Mouse (Mus musculus) retina, postnatal 1 day (tissue): ENCODE measurements at regions not wholly inside any gene's neighbourhood (a gene's known extent, or its start where the extent isn't known, plus 50 kb on each side); places are given as distances from the start of the nearest gene placed in this dataset.

Experiments used
- DNase-seq: peaks from one replicate; pipeline ENCODE4 v3.0.0-alpha.2; 2012

- DNase-seq = peak; percentile 96
These were observed 147.3 kb downstream of the Slc4a3 start for GRCm38 (mm10) chr1:75693231-75693914.

GRCm38 (mm10) chr1:75704832-75705650 lies 159.0 kb downstream of the Slc4a3 start:
- DNase-seq = peak; percentile 60

GRCm38 (mm10) chr1:75706126-75706525 lies 160.1 kb downstream of the Slc4a3 start:
- DNase-seq = no peak

- DNase-seq = no peak
These were observed 177.4 kb downstream of the Slc4a3 start for GRCm38 (mm10) chr1:75723431-75723830.

- no peak for DNase-seq
These were observed 179.3 kb downstream of the Slc4a3 start for GRCm38 (mm10) chr1:75725329-75725728.

- DNase-seq = no peak
These were observed 182.8 kb downstream of the Slc4a3 start for GRCm38 (mm10) chr1:75728859-75729258.

DNA sequence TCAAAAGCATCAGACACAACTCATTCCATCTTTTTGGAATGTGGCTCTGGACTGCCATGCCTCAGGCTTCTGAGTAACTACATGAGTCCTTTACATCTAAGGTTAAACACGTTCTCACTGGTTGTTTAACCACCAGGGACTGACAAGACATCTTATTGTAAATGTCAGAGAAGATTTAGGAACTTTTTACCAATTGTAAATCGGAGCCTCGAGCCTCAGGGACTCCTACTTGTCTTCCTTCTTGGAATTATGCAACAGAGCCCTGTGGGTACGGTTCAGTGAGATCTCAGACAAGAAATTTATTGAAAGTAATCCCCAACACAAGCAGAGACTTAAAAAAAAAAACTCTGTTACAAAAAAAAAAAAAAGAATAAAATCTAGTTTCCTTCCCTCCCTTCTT lies 187.7 kb downstream of the Slc4a3 start:
- no peak for DNase-seq

DNA sequence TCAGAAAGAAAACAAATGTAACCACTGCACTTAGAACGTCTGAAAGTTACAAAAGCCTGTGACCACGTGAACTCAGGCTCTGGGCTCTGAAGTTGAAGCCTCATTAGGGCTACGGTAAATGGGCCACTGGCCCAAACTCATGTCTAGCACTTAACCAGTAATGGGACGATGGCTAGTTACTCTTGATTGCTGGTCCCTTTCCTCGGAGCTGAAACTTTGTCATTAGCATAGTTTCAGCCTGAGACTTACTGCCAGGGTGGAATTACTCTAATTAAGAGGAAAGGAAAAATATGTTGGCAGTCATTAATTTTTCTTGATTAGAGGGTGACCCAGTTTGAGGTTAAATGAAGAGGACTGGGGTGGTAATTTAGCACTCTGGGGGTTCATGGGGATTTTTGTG lies 192.6 kb downstream of the Slc4a3 start:
- DNase-seq = peak; percentile 76

DNA sequence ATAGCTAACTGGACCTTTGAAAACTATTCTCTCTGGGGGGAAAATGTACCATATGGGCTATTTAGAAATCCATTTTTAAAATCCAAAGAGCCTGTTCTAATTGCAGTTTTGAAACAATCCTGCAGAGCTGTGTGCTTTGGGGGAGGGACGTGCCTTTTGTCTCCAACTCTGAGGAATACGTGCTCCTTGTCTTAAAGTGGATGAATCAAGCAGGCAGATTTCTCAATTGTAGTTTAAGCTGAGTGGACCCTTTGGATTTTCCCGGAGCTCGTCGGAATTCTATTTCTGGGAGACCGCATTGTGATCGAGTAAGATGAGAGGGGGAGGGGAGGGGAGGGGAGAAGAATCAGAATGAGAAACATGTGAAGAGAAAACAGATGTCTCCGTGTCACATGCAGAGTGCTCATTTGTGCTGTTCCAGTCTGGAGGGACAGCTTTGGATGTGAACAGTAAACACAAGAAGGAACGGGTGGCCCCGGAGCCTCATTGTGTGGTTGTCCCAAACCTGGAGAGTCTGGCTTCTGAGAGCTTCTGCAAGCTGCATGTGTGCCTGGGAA lies 203.7 kb downstream of the Slc4a3 start:
- no peak for DNase-seq

- DNase-seq = no peak
These were observed 226.1 kb downstream of the Slc4a3 start for GRCm38 (mm10) chr1:75772131-75772530.

- no peak for DNase-seq
These were observed 226.9 kb downstream of the Slc4a3 start for GRCm38 (mm10) chr1:75773014-75773413.

DNA sequence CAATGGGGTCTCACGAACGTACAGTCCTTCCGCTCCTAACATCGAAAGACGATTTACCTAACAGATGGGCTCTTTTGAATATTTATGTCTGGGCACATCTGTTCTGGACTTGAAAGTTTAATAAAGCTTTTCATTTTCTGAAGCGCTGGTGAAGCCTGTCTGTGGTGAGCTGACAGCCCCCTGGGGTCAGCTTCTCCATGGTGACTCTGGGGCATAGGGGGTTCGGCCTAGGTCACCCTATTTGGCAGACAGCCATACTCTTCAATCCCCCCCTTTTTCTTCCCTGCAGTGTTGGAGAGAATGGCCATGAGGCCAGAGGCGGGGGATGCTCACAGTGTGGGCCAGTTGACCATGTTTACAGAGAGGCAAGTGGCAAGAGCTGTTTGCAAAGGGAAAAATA lies 232.8 kb downstream of the Slc4a3 start:
- no peak for DNase-seq

DNA sequence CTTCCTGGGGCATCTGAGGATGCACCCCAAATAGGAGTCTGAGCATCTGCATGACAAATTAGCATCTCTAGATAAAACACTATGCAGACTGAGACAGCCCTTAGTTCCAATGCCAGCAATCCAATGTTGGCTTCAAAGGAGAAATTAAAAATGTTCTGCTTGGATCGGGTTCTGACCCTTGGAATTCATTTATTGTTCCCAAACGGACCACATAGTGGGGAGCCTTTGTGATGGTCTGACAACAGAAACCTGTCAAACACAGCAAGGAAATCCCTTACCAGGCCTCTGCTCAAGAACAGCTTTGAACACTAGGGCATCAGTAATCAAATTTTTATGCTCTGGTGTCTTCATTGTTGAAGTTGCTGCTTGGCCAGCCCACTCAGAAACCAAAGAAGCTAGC lies 237.1 kb downstream of the Slc4a3 start:
- DNase-seq = no peak

GRCm38 (mm10) chr1:75786173-75786820 lies 240.2 kb downstream of the Slc4a3 start:
- no peak for DNase-seq

DNA sequence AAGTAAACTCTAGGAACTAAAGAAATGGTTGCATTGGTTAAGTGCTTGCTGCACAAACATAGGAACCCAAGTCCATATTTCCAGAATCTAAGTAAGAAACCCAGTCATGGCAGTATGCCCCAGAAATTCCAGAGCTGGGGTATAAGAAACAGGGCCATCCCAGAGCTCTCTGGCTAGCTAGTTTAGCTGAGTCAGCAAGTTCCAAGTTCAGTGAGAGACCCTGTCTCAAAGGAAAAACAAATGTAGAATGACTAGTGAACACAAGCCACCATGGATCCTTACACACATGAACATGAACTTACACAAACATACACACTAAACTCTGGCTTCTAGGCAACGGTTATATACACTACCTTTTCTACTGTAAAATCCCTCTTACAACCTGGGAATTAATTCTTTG lies 245.4 kb downstream of the Slc4a3 start:
- no peak for DNase-seq

- DNase-seq = peak; percentile 62
These were observed 251.7 kb downstream of the Slc4a3 start for GRCm38 (mm10) chr1:75797793-75798192.

GRCm38 (mm10) chr1:75798375-75799099 lies 252.5 kb downstream of the Slc4a3 start:
- no peak for DNase-seq

DNA sequence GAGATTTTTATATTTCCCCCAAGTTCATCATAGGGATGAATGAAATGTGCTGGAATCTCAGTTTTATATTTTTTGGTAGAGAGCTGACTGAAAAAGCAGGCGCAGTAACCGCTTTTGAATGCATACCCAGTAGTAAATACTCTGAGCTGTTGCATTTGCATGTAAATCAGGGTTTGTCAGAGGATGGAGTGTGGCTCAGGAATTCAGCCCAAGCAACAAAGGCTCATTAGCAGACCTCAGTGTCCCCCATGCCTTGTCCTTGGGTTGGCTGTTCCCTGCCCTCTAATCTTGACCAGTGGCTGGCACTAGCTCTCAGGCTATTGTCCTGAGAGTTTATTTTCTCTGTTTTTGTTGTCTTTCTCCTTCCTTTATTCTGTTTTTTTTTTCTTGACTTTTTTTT lies 258.4 kb downstream of the Slc4a3 start:
- no peak for DNase-seq

- no peak for DNase-seq
These were observed 266.4 kb downstream of the Slc4a3 start for GRCm38 (mm10) chr1:75812471-75812870.

DNA sequence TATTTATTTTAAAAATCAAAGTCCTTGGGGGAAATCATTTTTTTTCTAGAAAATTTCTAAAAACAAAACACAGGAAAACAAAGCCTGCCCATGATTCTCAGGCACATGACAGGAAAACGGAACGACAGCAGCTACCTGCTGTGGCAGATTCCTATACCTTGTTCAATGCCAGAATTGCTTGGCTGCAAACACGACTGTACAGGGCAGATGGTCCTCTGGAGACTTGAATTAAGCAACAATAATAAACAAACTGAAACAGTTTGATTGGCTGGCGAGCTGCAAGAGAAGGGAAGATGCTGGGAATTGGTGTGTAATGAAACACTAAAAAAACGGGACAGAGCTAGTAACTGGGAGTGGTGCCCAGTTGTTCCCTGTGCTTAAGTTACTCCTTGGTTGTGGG lies 280.1 kb downstream of the Slc4a3 start:
- no peak for DNase-seq

- no peak for DNase-seq
These were observed 287.2 kb downstream of the Slc4a3 start for GRCm38 (mm10) chr1:75833071-75833830.

DNA sequence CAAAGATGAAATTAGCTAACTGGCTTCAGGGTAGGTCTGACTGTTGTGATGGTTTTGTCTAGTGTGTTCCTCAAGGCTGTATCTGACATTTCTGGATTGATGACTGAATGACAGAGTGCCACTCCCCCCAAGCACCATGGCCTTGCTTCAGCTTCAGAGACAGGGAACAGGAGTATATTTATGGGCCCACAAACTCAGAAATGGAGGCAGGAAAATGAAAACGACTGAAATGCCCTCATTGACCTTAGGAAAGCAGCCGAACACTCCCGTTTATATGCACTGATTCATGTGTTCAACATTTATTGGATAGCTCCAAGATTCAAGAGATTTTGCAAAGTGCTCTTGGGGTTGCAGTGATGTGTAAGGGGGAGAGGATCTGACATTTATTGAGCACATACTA lies 288.3 kb downstream of the Slc4a3 start:
- no peak for DNase-seq
